10 mouse cellular contexts compared by ENCODE assay signal in the genomic region with DNA sequence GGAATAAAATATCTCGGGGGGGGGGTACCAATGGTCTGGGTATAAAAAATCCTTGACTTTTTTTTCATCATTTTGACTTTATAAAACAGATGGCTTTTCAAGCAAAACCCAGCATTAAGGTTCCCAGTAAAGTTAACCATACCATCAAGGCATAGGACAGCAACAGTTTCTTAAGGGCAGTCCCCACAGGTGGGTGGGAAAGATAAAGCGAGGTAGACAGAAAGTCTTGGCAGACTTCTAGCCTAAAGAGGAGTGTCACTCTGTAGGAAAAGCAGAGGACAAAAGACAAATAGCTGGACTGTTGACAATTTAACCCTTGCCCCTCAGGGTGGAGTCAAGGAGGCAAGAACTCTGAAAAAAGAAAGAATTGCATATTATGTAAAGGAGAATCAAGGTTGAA. TPM values are rescaled to one million over a fixed set of nuclear protein-coding genes. Genes with fewer than 3 reads are reported as not detected.
DNase-seq lines count a peak whose midpoint lies in the region; ATAC-seq and TF ChIP-seq lines count a peak whose summit lies in the region.
"Had no signal": no experiment of that assay in that cellular context is flagged by ENCODE, and none has a peak within 500 bp of the region (broad histone marks: within the 10 kb centered on the region; RNA-seq: fewer than 3 reads in every experiment).

No protein-coding gene starts in this region.

- H3K36me3 ChIP-seq in hindbrain, embryonic 12.5 days, result no peaks in the 10 kb centered on the region
- no peaks in the 10 kb centered on the region for H3K36me3 ChIP-seq in hindbrain, embryonic 16.5 days (ENCODE audit: control insufficient read depth, insufficient read depth, low read length)
- peaks cover 2 to 26% of the 10 kb centered on the region in 2 experiments for H3K36me3 ChIP-seq in CH12.LX (replicated peaks in 1 of 2; ENCODE audit: control insufficient read depth in 1 of 2, insufficient read depth in 1 of 2, low read length in 1 of 2)
- H3K36me3 ChIP-seq in embryonic facial prominence, embryonic 13.5 days, result peaks cover 2% of the 10 kb centered on the region; the same call in 1 of the 2 replicates
- peaks cover 13% of the 10 kb centered on the region for H3K36me3 ChIP-seq in liver, embryonic 13.5 days

- no peak for DNase-seq in CH12.LX (ENCODE audit: extremely low read depth)
- peak; percentile 77 for DNase-seq in liver, embryonic 13.5 days
- no peak for DNase-seq in right cerebral cortex, adult 2 months (ENCODE audit: low spot score in 2 of 2)
- DNase-seq in cerebellum, postnatal 25 days, result no peak
- DNase-seq: heart, adult 18-20 months had no signal

- in situ Hi-C loops in CH12.LX (cut with MboI; ENCODE audit: low pct_ligation_motif_present, low pct_unique_long_range_greater_than_20kb, low sequenced_read_pairs), result no loop called here

- no peak overlapping the region for H3K9ac ChIP-seq in hindbrain, embryonic 12.5 days
- H3K9ac ChIP-seq in hindbrain, embryonic 16.5 days (ENCODE audit: low read depth, low read length), result no peak overlapping the region
- H3K9ac ChIP-seq in CH12.LX (ENCODE audit: insufficient read depth, low read depth), result no peak overlapping the region
- no peak overlapping the region for H3K9ac ChIP-seq in embryonic facial prominence, embryonic 13.5 days
- peak overlapping the region; percentile 94 for H3K9ac ChIP-seq in liver, embryonic 13.5 days

- dilution Hi-C loops in CH12.LX (cut with MboI; ENCODE audit: extremely low pct_ligation_motif_present, extremely low pct_unique_long_range_greater_than_20kb, low sequenced_read_pairs), result no loop called here

- 89% methylated on average over 2 of the region's 2 CpGs for WGBS in hindbrain, embryonic 12.5 days
- WGBS in hindbrain, embryonic 16.5 days, result 91% methylated on average over 2 of the region's 2 CpGs
- 94% methylated on average over 2 of the region's 2 CpGs for WGBS in embryonic facial prominence, embryonic 13.5 days
- WGBS in liver, embryonic 13.5 days (ENCODE audit: insufficient replicate concordance), result 19% methylated on average over 2 of the region's 2 CpGs

- peak overlapping the region; percentile 94; the same call in 1 of the 2 replicates for H3K4me2 ChIP-seq in hindbrain, embryonic 12.5 days (replicated peaks)
- no peak overlapping the region for H3K4me2 ChIP-seq in hindbrain, embryonic 16.5 days (ENCODE audit: low read length)
- peak overlapping the region; percentile 92 for H3K4me2 ChIP-seq in CH12.LX (ENCODE audit: insufficient read depth, low read depth, poor library complexity, severe bottlenecking)
- H3K4me2 ChIP-seq in embryonic facial prominence, embryonic 13.5 days, result peak overlapping the region; percentile 86; the same call in 1 of the 2 replicates
- peak overlapping the region; percentile 78 for H3K4me2 ChIP-seq in liver, embryonic 13.5 days

- peaks cover 13% of the 10 kb centered on the region for H3K4me1 ChIP-seq in hindbrain, embryonic 12.5 days
- H3K4me1 ChIP-seq in hindbrain, embryonic 16.5 days (ENCODE audit: control insufficient read depth, insufficient read depth, low read depth, low read length), result peaks cover 17% of the 10 kb centered on the region
- peaks cover 3 to 43% of the 10 kb centered on the region in 2 experiments; a peak in 3 of 4 replicates for H3K4me1 ChIP-seq in CH12.LX (ENCODE audit: control insufficient read depth in 1 of 2, insufficient read depth in 2 of 2)
- H3K4me1 ChIP-seq in embryonic facial prominence, embryonic 13.5 days, result peaks cover 21% of the 10 kb centered on the region
- peaks cover 69% of the 10 kb centered on the region for H3K4me1 ChIP-seq in liver, embryonic 13.5 days (replicated peaks)

- no peaks in the 10 kb centered on the region for H3K9me3 ChIP-seq in hindbrain, embryonic 12.5 days (replicated peaks)
- H3K9me3 ChIP-seq in hindbrain, embryonic 16.5 days (ENCODE audit: control insufficient read depth, low read length), result no peaks in the 10 kb centered on the region
- H3K9me3 ChIP-seq in CH12.LX (replicated peaks; ENCODE audit: low read length), result no peaks in the 10 kb centered on the region
- H3K9me3 ChIP-seq in embryonic facial prominence, embryonic 13.5 days, result no peaks in the 10 kb centered on the region
- H3K9me3 ChIP-seq in liver, embryonic 13.5 days (replicated peaks), result no peaks in the 10 kb centered on the region

- no peak for TF ChIP-seq RAD21 in CH12.LX (IDR thresholded peaks at IDR 0.05; ENCODE audit: low read depth, low read length)

- no peaks in the 10 kb centered on the region for H3K27me3 ChIP-seq in hindbrain, embryonic 12.5 days
- no peaks in the 10 kb centered on the region for H3K27me3 ChIP-seq in hindbrain, embryonic 16.5 days (replicated peaks; ENCODE audit: control insufficient read depth, insufficient read depth, low read length)
- H3K27me3 ChIP-seq in CH12.LX (replicated peaks), result peaks cover 13% of the 10 kb centered on the region
- H3K27me3 ChIP-seq in embryonic facial prominence, embryonic 13.5 days, result no peaks in the 10 kb centered on the region
- no peaks in the 10 kb centered on the region for H3K27me3 ChIP-seq in liver, embryonic 13.5 days

- TF ChIP-seq POLR2A in CH12.LX (IDR thresholded peaks at IDR 0.05; ENCODE audit: low read depth, low read length), result no peak

- H3K27ac ChIP-seq in hindbrain, embryonic 12.5 days, result no peak overlapping the region
- H3K27ac ChIP-seq in hindbrain, embryonic 16.5 days (ENCODE audit: low read depth, low read length), result no peak overlapping the region
- H3K27ac ChIP-seq in CH12.LX (ENCODE audit: insufficient read depth, low read depth), result no peak overlapping the region
- H3K27ac ChIP-seq in embryonic facial prominence, embryonic 13.5 days, result no peak overlapping the region
- H3K27ac ChIP-seq in liver, embryonic 13.5 days, result peak overlapping the region; percentile 98

- TF ChIP-seq EP300 in CH12.LX (IDR thresholded peaks at IDR 0.05; ENCODE audit: low read length), result no peak

- no peak for TF ChIP-seq CTCF in CH12.LX (conservative IDR thresholded peaks at IDR 0.05 in 1 of 2, IDR thresholded peaks at IDR 0.05 in 1 of 2; ENCODE audit: low read depth in 2 of 2, low read length in 2 of 2)

- H3K79me2 ChIP-seq in CH12.LX (replicated peaks; ENCODE audit: control insufficient read depth, extremely low read depth, insufficient read depth, poor library complexity, severe bottlenecking), result peaks cover 31% of the 10 kb centered on the region

- ATAC-seq in hindbrain, embryonic 12.5 days (ENCODE audit: low FRiP score), result no peak
- ATAC-seq in hindbrain, embryonic 16.5 days, result no peak
- no peak for ATAC-seq in embryonic facial prominence, embryonic 13.5 days (ENCODE audit: insufficient number of reproducible peaks, insufficient read depth, low FRiP score, low TSS enrichment, low read depth)
- peak; percentile 67 for ATAC-seq in liver, embryonic 13.5 days (ENCODE audit: low read depth)
- no peak for ATAC-seq in CD4-positive, CD25-positive, alpha-beta regulatory T cell, adult 4 months
- ATAC-seq: forebrain, embryonic 14.5 days had no signal

- H3K4me3 ChIP-seq in hindbrain, embryonic 12.5 days, result no peak overlapping the region
- H3K4me3 ChIP-seq in hindbrain, embryonic 16.5 days (ENCODE audit: low read length), result no peak overlapping the region
- H3K4me3 ChIP-seq in CH12.LX (replicated peaks in 1 of 3; ENCODE audit: low read depth in 2 of 3, low read length in 2 of 3, poor library complexity in 1 of 3), result no peak overlapping the region
- H3K4me3 ChIP-seq in embryonic facial prominence, embryonic 13.5 days, result no peak overlapping the region; the same call in 1 of the 2 replicates
- peak overlapping the region; percentile 87 for H3K4me3 ChIP-seq in liver, embryonic 13.5 days (replicated peaks)

TF ChIP-seq in CH12.LX, 34 proteins besides CTCF, POLR2A, EP300 and RAD21 (continues in another document):
- no peak for TF ChIP-seq TBP (conservative IDR thresholded peaks at IDR 0.05; ENCODE audit: low read depth, low read length)
- TF ChIP-seq POLR2AphosphoS2 (IDR thresholded peaks at IDR 0.05; ENCODE audit: low read depth, low read length), result no peak
- no peak for TF ChIP-seq JUN (IDR thresholded peaks at IDR 0.05; ENCODE audit: insufficient read depth, low read depth, low read length)
- no peak for TF ChIP-seq ZNF384 (IDR thresholded peaks at IDR 0.05; ENCODE audit: low read depth, low read length)
- TF ChIP-seq SIN3A (IDR thresholded peaks at IDR 0.05; ENCODE audit: low read length), result no peak

RNA-seq across cellular contexts. Expression of gene Acp1, which starts 1.5 kb away (rescaled TPM):
- 130 and 136 TPM in 2 replicates for polyA plus RNA-seq in hindbrain, embryonic 12.5 days (2016; fragmentation: Nextera tagmentation; extraction: Ambion mirVana)
- 106 and 115 TPM in 2 replicates for polyA plus RNA-seq in hindbrain, embryonic 16.5 days (2015; fragmentation: Nextera tagmentation; extraction: Ambion mirVana)
- total RNA-seq in CH12.LX (2012; rRNA removed), result 85.5 and 92.4 TPM in 2 replicates
- 198 and 225 TPM in 2 replicates for total RNA-seq in CH12.LX (2014; rRNA removed)
- 125 and 131 TPM in 2 replicates for polyA plus RNA-seq in CH12.LX (2012; ENCODE audit: insufficient read length, low read depth)
- 154 and 159 TPM in 2 replicates for polyA plus RNA-seq in embryonic facial prominence, embryonic 13.5 days (2015; fragmentation: Nextera tagmentation; extraction: Ambion mirVana)
- 351 and 380 TPM in 2 replicates for polyA plus RNA-seq in liver, embryonic 13.5 days (2015; fragmentation: Nextera tagmentation; extraction: Ambion mirVana)
- polyA plus RNA-seq in CD4-positive, CD25-positive, alpha-beta regulatory T cell, adult 4 months (2017; shearing (Covaris generic)), result 100 to 1,000 TPM in 1 of 2 experiments, 10 to 100 TPM in 1; 86.1 to 104 TPM

RNA-seq across cellular contexts. Expression of gene Sh3yl1, which starts 1.6 kb away (rescaled TPM):
- polyA plus RNA-seq in hindbrain, embryonic 12.5 days (2016; fragmentation: Nextera tagmentation; extraction: Ambion mirVana), result 33.1 and 39.1 TPM in 2 replicates
- 47.6 and 55.2 TPM in 2 replicates for polyA plus RNA-seq in hindbrain, embryonic 16.5 days (2015; fragmentation: Nextera tagmentation; extraction: Ambion mirVana)
- 0.46 and 0.59 TPM in 2 replicates for total RNA-seq in CH12.LX (2012; rRNA removed)
- 0.28 and 0.34 TPM in 2 replicates for total RNA-seq in CH12.LX (2014; rRNA removed)
- polyA plus RNA-seq in CH12.LX (2012; ENCODE audit: insufficient read length, low read depth), result 1.0 and 1.2 TPM in 2 replicates
- 16.7 and 18.6 TPM in 2 replicates for polyA plus RNA-seq in embryonic facial prominence, embryonic 13.5 days (2015; fragmentation: Nextera tagmentation; extraction: Ambion mirVana)
- 33.6 and 41.1 TPM in 2 replicates for polyA plus RNA-seq in liver, embryonic 13.5 days (2015; fragmentation: Nextera tagmentation; extraction: Ambion mirVana)
- polyA plus RNA-seq in CD4-positive, CD25-positive, alpha-beta regulatory T cell, adult 4 months (2017; shearing (Covaris generic)), result 1 to 10 TPM; 1.0 to 1.4 TPM

RNA-seq across cellular contexts. Expression of gene Alkal2, which starts 25.8 kb away (rescaled TPM):
- polyA plus RNA-seq in hindbrain, embryonic 12.5 days (2016; fragmentation: Nextera tagmentation; extraction: Ambion mirVana), result 0.21 and 1.2 TPM in 2 replicates
- polyA plus RNA-seq in hindbrain, embryonic 16.5 days (2015; fragmentation: Nextera tagmentation; extraction: Ambion mirVana), result 0.80 and 0.84 TPM in 2 replicates
- total RNA-seq in CH12.LX (2012; rRNA removed) (not detected in 2 replicates), CH12.LX (2014; rRNA removed) (not detected in 2 replicates)
- not detected in 2 replicates for polyA plus RNA-seq in CH12.LX (2012; ENCODE audit: insufficient read length, low read depth)
- 7.3 and 8.4 TPM in 2 replicates for polyA plus RNA-seq in embryonic facial prominence, embryonic 13.5 days (2015; fragmentation: Nextera tagmentation; extraction: Ambion mirVana)
- 0.09 TPM in 1 of 2 replicates, not detected in the other for polyA plus RNA-seq in liver, embryonic 13.5 days (2015; fragmentation: Nextera tagmentation; extraction: Ambion mirVana)
- polyA plus RNA-seq in CD4-positive, CD25-positive, alpha-beta regulatory T cell, adult 4 months (2017; shearing (Covaris generic)), result not detected
- polyA plus RNA-seq: forebrain, embryonic 14.5 days had no signal
